Mouse (Mus musculus): ENCODE results near the gene Echdc2.
"Not testable (repeated sequence)": the region's sequence is repeated elsewhere in the genome, so short reads cannot be mapped to it uniquely, and the experiment has no call there.

The Echdc2 gene

DNA sequence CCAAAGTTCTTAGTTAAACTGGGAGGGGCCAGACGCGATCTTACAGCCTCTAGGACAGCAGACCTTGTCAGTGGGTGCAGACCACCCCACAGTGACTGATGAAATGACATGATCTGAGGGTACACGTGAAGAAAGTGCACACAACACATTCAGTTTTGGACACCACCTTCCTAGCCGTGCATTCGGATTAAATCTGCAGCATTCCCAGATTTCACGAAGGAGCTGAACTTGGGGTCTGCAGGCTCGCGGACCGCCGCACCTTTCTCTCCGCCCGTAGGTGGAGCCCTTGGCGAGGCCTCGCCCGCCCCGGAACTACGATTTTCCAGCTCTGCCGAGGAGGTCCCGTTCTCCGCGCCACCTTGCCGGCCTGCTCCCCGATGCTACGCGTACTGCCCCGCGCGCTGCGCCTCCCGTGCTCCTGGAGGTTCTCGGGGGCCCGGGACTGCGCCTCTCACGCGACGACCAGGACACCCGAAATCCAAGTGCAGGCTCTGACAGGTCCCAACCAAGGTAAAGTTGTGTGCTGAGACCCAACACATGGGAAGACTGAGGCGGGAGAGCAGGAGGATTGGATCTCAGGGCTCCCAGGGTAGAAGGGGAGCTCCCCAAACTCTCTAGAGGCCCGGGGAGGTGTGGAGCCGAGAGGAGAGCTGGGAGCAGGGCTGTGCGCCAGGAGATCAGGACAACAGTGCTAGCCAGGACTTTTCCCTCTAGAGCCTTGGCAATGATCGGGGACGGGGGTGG lies at the start of gene Echdc2:
Echdc2 (plus strand) TSS at position 286 of the 744 bp plus-strand sequence.
- DNase-seq (ENCODE audit: low spot score), result peak; percentile 8

DNA sequence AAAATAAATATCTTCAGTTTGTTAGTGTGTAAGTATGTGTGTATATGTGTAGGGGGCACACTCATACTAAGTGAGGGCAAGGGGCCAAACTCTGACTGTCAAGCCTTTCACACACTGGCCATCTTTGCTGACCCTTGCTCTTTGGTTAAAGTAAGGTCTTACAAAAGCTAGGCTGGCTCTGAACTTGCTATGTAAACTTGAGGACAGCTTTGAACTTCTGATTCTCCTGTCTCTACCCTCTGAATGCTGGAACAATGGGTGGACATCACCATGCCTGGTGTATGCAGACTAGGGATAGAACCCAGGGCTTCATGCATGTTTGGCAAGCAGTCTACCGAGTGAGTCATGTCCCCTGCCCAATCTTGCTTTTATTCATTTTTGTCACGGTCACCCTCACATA lies 48.8 kb upstream of the Echdc2 start:
- DNase-seq (ENCODE audit: low spot score), result no peak

DNA sequence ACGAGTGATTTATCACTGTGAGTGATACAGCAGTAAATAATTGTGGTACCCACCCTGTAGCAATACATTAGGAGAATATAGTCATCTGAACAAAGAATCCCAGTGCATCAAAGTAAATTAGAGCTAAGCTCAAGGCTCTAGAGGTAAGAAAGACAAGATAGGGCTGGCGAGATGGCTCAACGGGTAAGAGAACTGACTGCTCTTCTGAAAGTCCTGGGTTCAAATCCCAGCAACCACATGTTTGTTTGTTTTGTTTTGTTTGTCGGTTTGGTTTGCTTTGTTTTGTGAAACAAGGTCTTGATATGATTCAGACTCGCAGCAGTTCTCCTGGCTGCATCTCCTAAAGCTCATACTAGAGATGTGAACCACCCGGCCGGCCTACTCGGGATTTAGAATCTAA lies 47.7 kb upstream of the Echdc2 start:
- no peak for DNase-seq (ENCODE audit: low spot score)

DNA sequence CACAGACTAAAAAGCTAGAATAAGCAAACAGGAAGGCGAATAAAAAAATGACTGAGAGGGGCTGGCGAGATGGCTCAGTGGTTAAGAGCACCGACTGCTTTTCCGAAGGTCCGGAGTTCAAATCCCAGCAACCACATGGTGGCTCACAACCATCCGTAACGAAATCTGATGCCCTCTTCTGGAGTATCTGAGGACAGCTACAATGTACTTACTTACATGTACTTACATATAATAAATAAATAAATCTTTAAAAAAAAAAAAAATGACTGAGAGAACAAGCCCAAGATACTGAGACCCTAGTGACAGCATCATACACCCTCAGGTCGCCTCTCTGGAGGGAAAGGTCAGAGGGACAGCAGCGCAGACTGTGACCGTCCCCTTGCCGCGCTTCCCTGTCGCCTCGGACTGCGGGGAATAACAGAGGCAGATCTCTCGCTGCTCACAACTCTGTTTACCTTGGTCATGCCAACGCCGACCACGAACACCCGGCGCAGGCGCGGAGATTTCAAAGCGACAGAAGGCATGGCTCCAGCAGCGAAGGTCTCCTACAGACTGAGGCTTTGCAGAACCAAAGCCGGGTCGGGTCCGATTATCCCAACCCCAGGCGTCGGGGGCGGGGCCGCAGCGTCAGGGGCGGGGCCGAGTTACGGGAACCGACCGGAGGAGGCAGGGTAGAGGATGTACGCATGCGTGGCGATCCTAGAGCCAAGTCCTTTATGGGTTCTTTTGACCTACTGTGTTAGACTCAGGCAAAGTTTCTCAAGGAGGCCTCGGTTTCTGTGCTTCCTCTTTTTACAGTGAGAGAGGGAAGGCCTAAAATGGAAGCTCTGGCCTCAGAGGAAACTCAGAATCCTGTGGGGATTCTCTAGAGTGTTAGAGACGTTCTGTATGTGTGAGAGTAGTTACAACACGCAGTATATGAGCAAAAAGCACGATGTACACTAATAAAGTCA lies 47.0 kb upstream of the Echdc2 start:
- DNase-seq (ENCODE audit: low spot score), result peak; percentile 90

DNA sequence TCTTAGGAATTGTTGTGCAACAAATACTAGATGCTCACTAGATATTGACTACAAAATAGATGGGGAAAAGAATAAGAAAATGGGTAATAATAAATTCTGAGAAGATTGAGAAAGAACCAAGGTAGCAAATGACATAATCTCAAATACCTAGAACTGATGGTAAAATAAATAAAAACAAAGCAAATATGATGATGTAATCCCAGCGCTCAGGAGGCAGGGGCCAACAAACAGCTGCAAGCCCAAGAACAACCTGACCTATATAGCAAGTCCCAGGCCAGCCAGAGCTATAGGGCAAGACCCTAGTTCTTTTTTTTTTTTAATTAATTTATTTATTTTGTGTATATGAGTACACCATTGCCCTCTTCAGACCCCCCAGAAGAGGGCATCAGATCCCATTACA lies 41.1 kb upstream of the Echdc2 start:
- no peak for DNase-seq (ENCODE audit: low spot score)

DNA sequence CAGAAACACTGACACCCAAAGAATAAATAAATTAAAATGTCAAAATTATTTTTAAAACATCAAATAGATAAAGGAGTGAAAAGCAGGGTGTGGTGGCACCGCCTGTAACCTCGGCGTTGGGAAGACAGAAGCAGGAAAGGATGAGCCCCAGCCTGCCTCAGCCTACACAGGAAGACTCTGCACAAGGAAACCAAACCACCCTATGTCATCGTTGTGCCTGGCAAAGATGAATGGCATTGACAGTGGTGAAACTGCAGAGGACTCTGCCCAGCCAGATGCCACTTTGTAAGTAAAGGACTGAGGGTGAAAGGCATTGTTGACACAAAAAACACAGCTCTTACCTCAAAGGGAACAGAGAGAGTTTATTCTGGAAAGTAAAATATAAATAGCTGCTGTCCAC lies 39.0 kb upstream of the Echdc2 start:
- no peak for DNase-seq (ENCODE audit: low spot score)

DNA sequence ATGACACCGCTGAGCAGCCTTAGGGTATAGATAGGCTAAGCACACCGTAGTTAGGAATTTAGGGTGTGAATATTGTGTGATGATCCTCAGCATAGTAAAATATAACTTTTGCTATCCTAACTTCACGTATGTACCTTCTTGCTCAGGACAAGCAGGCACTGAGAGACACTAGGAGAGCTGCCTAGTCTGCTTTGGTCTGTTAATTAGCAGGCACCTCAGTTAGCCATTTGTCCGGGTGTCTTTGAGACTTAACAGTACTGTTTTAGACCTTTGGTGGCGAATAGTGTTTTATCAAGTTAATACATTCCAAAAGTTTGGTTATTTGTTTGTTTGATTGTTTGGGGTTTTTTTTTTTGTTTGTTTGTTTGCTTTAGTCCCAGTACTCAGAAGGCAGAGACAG lies 37.7 kb upstream of the Echdc2 start:
- DNase-seq (ENCODE audit: low spot score), result no peak

DNA sequence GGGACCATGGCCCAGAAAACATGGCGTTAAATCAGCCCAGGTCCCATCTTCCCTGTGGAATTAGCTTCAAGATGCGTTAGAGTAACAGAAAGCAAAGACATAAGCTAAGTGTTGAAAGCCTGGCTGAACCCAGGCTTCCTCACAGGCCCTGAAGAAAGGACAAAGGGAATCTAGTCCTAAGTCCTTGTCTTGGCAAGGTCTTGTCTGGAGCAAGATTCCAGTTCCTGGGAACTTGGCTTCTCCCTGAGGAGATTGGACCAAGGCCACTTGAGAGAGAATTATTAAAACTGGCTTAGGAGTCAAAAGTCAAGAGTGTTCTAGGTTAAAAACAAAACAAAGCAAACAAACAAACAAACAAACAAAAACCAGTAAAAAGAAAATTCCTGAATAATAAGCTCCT lies 36.9 kb upstream of the Echdc2 start:
- DNase-seq (ENCODE audit: low spot score), result no peak

DNA sequence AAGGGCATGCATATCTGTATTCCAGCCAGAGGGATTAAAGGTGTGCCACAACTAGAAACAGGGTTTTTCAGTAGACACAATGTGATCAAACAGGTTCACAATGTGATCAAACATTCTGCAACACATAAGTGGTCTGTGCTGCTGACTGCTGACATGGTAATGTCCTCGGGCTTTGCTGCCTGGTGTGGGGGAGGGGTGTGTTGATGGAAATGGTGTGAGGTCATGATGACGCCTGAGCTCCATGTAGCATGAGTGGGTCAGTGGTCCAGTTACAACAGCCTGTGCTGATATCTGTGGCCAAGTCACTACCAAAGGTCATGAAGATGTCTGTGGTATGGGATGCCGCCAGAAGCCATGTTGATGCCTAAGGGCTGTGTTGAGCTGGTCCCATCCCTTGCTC lies 34.8 kb upstream of the Echdc2 start:
- no peak for DNase-seq (ENCODE audit: low spot score)

DNA sequence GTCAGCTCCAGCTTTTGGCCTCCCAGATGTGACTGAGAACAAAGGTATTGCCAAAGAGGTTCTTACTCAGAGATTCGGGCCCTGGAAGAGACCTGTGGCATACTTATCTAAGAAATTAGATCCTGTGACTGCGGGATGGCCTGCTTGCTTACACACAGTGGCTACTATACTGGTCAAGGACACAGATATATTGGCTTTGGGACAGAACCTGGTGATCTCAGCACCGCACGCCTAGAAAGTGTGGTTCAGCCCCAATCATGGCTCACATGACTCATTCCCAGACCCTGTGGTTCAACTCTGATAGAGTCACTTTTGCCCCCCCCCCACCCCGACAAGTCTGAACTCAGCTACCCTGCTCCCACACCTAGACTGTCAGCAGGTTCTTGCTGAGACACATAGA lies 28.3 kb upstream of the Echdc2 start:
- DNase-seq (ENCODE audit: low spot score), result no peak

DNA sequence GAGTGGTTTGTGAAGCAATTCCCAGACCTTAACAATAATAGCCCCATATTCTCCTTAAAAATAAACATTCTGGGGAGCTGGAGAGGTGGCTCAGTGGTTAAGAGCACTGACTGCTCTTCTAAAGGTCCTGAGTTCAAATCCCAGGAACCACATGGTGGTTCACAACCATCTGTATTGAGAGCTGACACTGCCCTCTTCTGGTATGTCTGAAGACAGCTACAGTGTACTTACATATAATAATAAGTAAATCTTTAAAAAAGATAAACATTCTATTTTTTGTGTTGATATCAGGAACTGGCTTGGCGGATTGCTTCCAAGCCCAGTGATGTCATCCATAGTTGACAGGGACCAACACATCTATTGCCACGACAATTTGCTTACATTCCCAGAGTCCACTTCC lies 22.1 kb upstream of the Echdc2 start:
- not testable (repeated sequence) for DNase-seq (ENCODE audit: low spot score)

DNA sequence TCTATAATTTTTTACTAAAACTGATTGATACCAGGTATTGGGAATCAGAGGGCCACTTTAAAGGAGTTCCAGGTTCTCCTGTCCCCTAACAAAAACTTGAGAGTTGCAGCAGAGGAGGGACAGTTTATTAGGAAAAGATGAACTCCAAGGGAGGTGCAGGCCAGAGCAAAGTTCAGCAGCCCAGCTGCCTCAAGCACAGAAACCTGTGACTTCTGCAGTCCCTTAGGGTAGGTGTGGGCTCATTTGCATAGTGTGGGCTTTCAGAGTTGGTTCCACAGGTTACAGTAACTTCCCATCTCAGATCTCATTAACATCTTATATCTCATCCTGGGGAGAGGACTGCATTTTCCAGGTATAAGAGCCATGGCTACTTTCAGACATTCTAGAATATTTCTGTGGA lies 21.5 kb upstream of the Echdc2 start:
- no peak for DNase-seq (ENCODE audit: low spot score)

DNA sequence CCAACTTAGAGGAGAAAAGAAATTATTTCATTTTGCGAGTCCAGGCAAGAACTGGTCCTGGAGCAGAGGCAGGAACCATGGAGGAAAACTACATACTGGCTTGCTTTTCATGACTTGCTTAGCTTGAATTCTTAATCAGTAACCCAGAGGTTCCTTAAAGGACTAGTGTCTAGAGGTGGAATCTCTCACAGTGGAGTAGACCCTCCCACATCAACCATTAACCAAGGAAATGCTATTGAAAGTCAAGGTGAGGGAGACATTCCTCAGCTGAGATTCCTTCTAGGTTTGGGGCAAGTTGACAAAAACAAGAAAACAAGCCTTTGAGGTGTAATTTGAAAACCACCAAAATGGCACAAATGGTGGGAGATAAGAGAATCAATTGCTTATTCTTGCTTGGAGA lies 20.4 kb upstream of the Echdc2 start, which contains the start of gene Scp2:
Scp2 (minus strand) TSS at position 119 of the 400 bp plus-strand sequence.
- DNase-seq (ENCODE audit: low spot score), result no peak

DNA sequence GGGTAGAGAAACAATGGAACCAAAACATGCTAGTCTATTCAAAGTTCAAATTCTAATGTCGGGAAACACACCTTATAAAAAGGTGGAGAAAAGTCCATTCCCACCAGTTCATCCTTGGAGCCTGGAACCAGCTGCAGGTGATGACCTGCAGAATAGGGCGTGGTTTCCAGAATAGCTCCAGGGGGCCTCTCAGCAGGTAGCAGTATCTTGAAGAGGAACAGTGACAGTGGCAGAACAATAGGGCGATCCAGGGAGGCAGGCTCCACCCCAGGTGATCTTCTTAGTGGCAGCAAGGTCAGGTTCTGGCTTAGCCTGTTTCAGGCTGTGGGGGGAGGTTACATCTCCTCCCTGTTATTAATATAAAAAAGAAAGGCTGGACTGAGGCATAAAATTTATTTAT lies 19.7 kb upstream of the Echdc2 start:
- not testable (repeated sequence) for DNase-seq (ENCODE audit: low spot score)

DNA sequence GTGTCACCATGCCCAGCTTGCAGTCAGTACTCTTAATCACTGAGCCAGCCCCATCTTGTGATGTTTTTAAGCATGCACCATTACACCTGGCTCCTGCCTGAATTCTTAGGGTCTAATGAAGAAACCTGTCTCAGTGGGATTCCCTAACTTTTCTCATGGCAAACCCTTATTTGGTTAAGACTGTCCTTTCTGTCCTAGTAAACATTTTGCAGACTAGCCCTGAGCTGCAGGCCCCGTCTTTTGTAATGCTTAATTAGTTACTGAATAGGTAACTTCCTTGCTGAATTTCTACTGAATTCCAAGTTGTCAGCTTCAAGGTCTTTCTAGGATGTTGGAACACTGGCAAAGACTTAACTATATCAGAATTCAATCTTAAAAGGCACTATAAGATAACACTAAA lies 10.1 kb upstream of the Echdc2 start:
- DNase-seq (ENCODE audit: low spot score), result not testable (repeated sequence)

DNA sequence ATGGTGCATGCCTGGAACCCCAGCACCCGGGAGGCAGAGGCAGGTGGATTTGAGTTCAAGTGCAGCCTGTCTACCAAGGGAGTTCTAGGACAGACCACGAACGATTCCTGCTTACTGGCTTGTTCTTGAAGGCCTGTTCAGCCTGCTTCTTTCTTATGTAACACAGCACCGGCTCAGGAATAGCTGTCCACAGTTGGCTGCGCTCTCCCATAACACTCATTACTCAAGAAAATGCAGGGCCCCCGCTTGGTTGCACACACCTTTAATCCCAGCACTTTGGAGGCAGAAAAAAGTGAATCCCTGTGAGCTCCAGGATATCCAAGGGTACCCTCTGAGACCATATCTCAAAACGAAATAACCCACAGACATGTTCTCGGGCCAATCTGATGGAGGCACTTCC lies 3.3 kb upstream of the Echdc2 start:
- no peak for DNase-seq (ENCODE audit: low spot score)

DNA sequence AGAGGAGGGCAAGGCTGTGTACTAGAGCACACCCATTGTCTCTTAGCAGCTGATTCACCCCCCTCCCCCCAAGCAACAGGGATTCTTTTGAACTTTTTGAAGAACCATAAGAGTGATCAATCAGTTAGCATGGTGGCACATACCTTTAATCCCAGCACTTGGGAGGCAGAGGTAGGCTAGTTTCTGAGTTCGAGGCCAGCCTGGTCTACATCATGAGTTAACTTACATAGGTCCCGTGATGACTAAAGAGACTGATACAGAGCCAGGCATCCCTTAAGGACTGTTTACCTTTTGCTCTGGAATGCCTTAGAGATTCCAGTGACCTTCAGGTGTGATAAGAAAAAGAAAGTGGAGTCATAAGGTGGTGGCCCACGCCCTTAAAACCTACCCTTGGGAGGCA lies 1.9 kb upstream of the Echdc2 start:
- no peak for DNase-seq (ENCODE audit: low spot score)

DNA sequence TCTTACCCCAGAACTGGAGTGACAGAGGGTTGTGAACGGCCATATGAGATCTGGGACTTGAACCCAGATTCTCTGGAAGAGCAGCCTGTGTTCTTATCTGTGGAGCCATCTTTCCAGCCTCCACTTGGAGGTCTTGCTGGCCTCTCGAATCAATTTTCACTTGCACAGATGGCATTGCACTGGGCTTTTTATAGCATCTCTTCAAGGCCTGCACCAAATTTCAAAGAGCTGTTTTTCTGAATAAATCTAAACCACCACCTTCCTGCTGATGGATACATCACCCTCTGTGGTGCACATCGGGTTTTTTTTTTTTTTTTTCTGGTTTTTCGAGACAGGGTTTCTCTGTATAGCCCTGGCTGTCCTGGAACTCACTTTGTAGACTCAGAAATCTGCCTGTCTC lies 1.6 kb downstream of the Echdc2 start:
- no peak for DNase-seq (ENCODE audit: low spot score)

DNA sequence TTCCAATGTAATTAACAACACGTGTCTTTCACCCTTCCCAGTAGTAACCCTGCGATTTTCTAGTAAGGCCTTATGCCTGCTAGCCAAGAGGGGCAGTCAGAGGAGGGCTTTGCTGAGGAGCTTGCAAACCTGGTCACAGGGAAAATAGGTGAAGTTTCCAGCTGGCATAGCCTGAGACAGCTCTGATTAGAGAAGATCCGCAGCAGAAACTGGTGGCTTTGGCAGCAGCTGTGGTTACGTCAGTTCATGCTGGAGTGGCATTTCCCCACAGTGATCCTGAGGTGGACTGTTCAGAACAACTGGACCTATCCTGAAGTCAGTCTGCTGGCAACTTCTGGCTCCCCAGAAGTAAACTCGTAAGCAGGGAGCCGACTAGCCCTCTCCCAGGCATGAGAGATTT lies 2.8 kb downstream of the Echdc2 start:
- DNase-seq (ENCODE audit: low spot score), result no peak

DNA sequence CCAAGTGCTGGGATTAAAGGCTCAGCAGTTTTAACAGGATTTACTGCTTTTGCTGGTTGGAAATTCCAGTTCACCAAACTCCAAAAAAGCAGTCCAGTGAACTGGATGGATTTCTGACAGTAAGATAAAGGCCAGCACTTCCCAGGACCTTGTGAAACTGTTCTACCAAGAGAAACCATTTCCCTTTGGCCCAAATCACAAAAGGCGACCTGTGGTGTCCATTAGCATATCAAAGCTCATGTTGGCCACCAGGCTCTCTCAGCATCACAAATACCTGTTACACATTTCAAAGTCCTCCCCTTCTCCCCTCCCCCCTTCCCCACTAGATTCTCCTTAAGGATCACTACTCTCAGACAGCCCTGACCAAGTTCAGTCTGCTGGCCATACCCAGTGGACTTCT lies 17.0 kb downstream of the Echdc2 start:
- DNase-seq (ENCODE audit: low spot score), result no peak

DNA sequence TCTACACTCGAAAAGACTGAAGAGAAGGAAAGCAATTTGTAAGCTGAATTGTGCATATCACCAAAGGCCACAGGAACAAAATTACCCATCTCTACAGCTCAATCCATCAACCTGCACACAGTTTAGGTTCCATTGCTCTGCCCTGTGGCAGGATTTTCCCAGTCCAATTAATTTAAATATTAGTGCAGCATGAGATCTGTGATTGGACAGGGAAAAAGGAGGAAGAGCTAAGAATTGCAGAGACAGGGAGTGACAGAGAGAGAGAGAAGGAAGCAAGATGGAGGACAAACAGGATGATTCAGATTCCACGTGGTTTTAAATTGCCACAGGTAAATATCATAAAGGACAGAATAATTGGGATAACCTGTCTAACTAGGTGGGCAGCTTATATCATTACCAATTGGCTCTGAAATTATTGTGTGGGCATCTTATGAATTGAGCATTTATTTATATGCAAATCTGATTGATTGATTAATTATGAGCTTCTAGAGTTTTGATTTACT lies 27.6 kb downstream of the Echdc2 start:
- no peak for DNase-seq (ENCODE audit: low spot score)

DNA sequence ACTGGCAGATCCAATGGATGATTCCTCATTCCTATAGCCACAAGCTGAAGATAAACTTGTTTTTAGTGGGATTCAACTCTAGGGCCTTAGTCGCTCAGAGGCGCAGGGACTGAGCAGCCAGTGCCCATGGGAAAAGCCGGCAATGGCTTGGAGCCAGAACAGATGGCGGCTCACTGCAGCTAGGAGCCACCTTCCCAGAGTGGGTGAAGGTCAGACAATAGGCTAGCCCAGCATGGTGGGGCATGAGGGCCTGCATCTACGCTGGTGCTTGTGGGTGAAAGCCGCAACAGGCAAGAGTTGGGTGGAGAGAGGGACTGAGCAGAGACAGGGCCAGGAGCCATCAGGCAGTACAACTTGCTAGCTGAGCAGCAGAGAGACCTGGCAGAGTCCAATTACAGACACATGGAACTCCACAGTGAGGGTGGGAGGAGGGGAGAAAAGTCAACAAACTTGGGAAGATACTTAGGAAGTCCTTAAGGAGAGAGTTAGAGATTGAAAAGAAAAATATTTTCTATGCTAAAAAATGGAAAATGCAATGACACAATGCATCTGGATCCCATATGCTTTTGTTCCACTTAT lies 31.1 kb downstream of the Echdc2 start:
- no peak for DNase-seq (ENCODE audit: low spot score)

DNA sequence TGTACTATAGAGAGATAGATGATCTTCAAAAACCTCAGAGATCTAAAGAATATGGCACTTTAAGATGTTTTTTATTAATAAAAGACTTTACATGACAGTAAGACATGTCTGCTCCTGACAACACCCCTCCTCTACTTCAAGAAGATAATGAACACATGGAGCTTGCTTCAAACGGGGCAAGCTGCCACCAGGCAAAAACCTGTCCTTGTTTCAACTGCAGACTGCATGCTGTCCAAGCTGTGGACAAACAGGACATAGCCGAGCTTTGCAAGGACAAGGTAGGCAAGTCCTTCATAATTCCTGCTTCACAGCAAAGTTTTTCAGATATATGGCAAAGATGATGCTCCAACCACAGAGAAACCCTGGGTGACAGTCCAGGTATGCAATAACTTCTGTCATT lies 34.0 kb downstream of the Echdc2 start:
- DNase-seq (ENCODE audit: low spot score), result no peak
